Mouse (Mus musculus): ENCODE measurements around the gene Hoxd4. TPM values are rescaled to one million over a fixed set of nuclear protein-coding genes. Genes with fewer than 3 reads are reported as not detected.

Hoxd4 gene
- polyA plus RNA-seq, 1 experiment from 2014 or later, result 7.2 TPM

DNA sequence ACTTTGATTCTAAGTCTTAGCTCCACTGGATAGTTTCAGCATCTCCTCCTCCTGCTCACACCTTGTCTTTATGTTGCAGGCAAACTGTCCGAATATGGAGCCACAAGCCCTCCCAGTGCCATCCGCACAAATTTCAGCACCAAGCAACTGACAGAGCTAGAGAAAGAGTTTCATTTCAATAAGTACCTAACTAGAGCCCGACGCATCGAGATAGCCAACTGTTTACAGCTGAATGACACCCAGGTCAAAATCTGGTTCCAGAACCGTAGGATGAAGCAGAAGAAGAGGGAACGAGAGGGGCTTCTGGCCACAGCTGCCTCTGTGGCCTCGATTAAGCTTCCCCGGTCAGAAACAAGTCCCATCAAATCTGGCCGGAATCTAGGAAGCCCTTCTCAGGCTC is 52.2 kb downstream of the Hoxd4 start:
- 52% methylated on average over 10 of the region's 10 CpGs for whole genome bisulfite sequencing
- H3K4me2 ChIP-seq, result peak overlapping the region; percentile 97
- H3K27me3 ChIP-seq, result peaks cover 53% of the 10 kb centered on the region
- no peaks in the 10 kb centered on the region for H3K9me3 ChIP-seq
- no peak overlapping the region for H3K27ac ChIP-seq (replicated peaks)
- H3K9ac ChIP-seq, result no peak overlapping the region
- H3K36me3 ChIP-seq, result no peaks in the 10 kb centered on the region
- H3K4me1 ChIP-seq (replicated peaks), result peaks cover 26% of the 10 kb centered on the region
- no peak for ATAC-seq (ENCODE audit: low read depth)
- peak overlapping the region; percentile 61 for H3K4me3 ChIP-seq

DNA sequence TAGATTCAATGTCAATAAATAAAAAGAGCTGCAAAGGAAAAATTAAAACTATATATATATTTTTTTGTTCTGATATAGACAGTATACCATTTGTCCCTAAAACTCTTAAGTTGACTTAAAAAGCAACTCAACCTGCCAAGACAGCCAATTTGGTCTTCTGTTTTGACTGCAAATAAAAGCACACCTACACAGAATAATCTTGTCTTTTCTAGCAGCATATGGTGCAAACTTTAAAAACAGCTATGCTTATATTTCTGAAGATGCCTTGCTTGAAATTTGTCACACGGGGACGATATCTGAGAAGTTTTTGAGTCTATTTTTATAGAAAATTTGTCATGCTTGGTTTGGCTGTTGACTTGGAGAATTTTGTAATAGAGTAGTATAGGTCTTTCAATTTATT is 62.6 kb downstream of the Hoxd4 start:
- H3K4me3 ChIP-seq, result no peak overlapping the region
- H3K27me3 ChIP-seq, result no peaks in the 10 kb centered on the region
- H3K36me3 ChIP-seq, result no peaks in the 10 kb centered on the region
- no peak overlapping the region for H3K4me2 ChIP-seq
- no peak overlapping the region for H3K27ac ChIP-seq (replicated peaks)
- WGBS, result 85% methylated on average over 2 of the region's 2 CpGs
- no peaks in the 10 kb centered on the region for H3K9me3 ChIP-seq
- H3K9ac ChIP-seq, result no peak overlapping the region
- ATAC-seq (ENCODE audit: low read depth), result no peak
- H3K4me1 ChIP-seq (replicated peaks), result no peaks in the 10 kb centered on the region; the same call in 1 of the 2 replicates

- WGBS, result 69% methylated on average over 13 of the region's 13 CpGs
- H3K4me3 ChIP-seq, result no peak overlapping the region
- no peak for ATAC-seq (ENCODE audit: low read depth)
Observed at GRCm38 (mm10) chr2:74777536-74778275, 66.0 kb downstream of the Hoxd4 start.

More at GRCm38 (mm10) chr2:74777536-74778275, 66.0 kb downstream of the Hoxd4 start:
- Histone ChIP-seq H3K27ac (replicated peaks) (no peak overlapping the region), H3K36me3 (no peaks in the 10 kb centered on the region), H3K27me3 (no peaks in the 10 kb centered on the region), H3K9me3 (no peaks in the 10 kb centered on the region), H3K4me2 (no peak overlapping the region), H3K9ac (no peak overlapping the region), H3K4me1 (replicated peaks) (no peaks in the 10 kb centered on the region; the same call in 1 of the 2 replicates)

MicroRNAs within 50 kb of the gene (microRNA counts, 519-probe panel; counts per million panel counts)
- microRNA mmu-miR-10b, result 5,942 counts per million, percentile 96 among the panel's probes with 10 or more counts

Small RNA genes lying within 50 kb of the gene (microRNA-seq; reads per million reads assigned to microRNA genes)
- gene Gm44463, result not detected
- gene Mir10b, result 174,672 reads per million, percentile 100 among the genes with 10 or more reads in this experiment

Other genes starting within 250 kb of the Hoxd4 start
- 45.0 and 46.8 TPM in 2 replicates for gene Lnpk, start 132.5 kb upstream of the Hoxd4 start, polyA plus RNA-seq (2015; fragmentation: Nextera tagmentation; extraction: Ambion mirVana)
- 0.43 and 0.67 TPM in 2 replicates for gene Evx2, start 52.4 kb upstream of the Hoxd4 start, polyA plus RNA-seq (2015; fragmentation: Nextera tagmentation; extraction: Ambion mirVana)
- gene Hoxd13, start 43.6 kb upstream of the Hoxd4 start, polyA plus RNA-seq (2015; fragmentation: Nextera tagmentation; extraction: Ambion mirVana), result 0.10 and 0.19 TPM in 2 replicates
- 0.50 and 1.7 TPM in 2 replicates for gene Hoxd12, start 36.9 kb upstream of the Hoxd4 start, polyA plus RNA-seq (2015; fragmentation: Nextera tagmentation; extraction: Ambion mirVana)
- gene Hoxd11, start 32.4 kb upstream of the Hoxd4 start, polyA plus RNA-seq (2015; fragmentation: Nextera tagmentation; extraction: Ambion mirVana), result 4.0 and 6.5 TPM in 2 replicates
- gene Hoxd10, start 20.0 kb upstream of the Hoxd4 start, polyA plus RNA-seq (2015; fragmentation: Nextera tagmentation; extraction: Ambion mirVana), result 87.2 and 132 TPM in 2 replicates
- 27.7 and 42.7 TPM in 2 replicates for gene Hoxd9, start 14.2 kb upstream of the Hoxd4 start, polyA plus RNA-seq (2015; fragmentation: Nextera tagmentation; extraction: Ambion mirVana)
- 17.4 and 22.8 TPM in 2 replicates for gene Hoxd8, start 7.3 kb upstream of the Hoxd4 start, polyA plus RNA-seq (2015; fragmentation: Nextera tagmentation; extraction: Ambion mirVana)
- gene Hoxd3, start within 50 bp of the Hoxd4 start, polyA plus RNA-seq (2015; fragmentation: Nextera tagmentation; extraction: Ambion mirVana), result 24.2 and 33.8 TPM in 2 replicates
- gene Gm28230, start 14.8 kb downstream of the Hoxd4 start, polyA plus RNA-seq (2015; fragmentation: Nextera tagmentation; extraction: Ambion mirVana), result 2.2 and 2.4 TPM in 2 replicates
- gene Hoxd1, start 51.1 kb downstream of the Hoxd4 start, polyA plus RNA-seq (2015; fragmentation: Nextera tagmentation; extraction: Ambion mirVana), result 6.4 and 9.0 TPM in 2 replicates
- 156 and 166 TPM in 2 replicates for gene Mtx2, start 113.9 kb downstream of the Hoxd4 start, polyA plus RNA-seq (2015; fragmentation: Nextera tagmentation; extraction: Ambion mirVana)